Comparison of ENCODE assay signal across 25 mouse cellular contexts in genomic region chr2:38941426-38941825, GRCm38 (mm10). TPM values are rescaled to one million over a fixed set of nuclear protein-coding genes. Genes with fewer than 3 reads are reported as not detected.
A peak's percentile ranks its signal among the peaks of the same experiment; 100 is the strongest.
DNase-seq lines count a peak whose midpoint lies in the region; ATAC-seq and TF ChIP-seq lines count a peak whose summit lies in the region.
"Had no signal": no experiment of that assay in that cellular context is flagged by ENCODE, and none has a peak within 500 bp of the region (broad histone marks: within the 10 kb centered on the region; RNA-seq: fewer than 3 reads in every experiment).

No protein-coding gene starts in this region.

- no peak overlapping the region for H3K4me3 ChIP-seq in liver, postnatal 0 days (ENCODE audit: low read depth, low read length)
- H3K4me3 ChIP-seq in E14TG2a.4 (replicated peaks; ENCODE audit: low read length): peak overlapping the region; percentile 46
- H3K4me3 ChIP-seq in stomach, postnatal 0 days (ENCODE audit: low read depth, low read length): no peak overlapping the region
- no peak overlapping the region for H3K4me3 ChIP-seq in forebrain, embryonic 13.5 days
- H3K4me3 ChIP-seq: embryonic facial prominence, embryonic 10.5 days; embryonic facial prominence, embryonic 12.5 days; forebrain, embryonic 15.5 days had no signal

- no peak overlapping the region for H3K9ac ChIP-seq in liver, postnatal 0 days (replicated peaks)
- H3K9ac ChIP-seq in stomach, postnatal 0 days (ENCODE audit: low read length): no peak overlapping the region
- H3K9ac ChIP-seq in forebrain, embryonic 13.5 days: no peak overlapping the region
- H3K9ac ChIP-seq: embryonic facial prominence, embryonic 12.5 days; forebrain, embryonic 15.5 days; forebrain, postnatal 0 days had no signal

- peak; percentile 90 for DNase-seq in heart, adult 11 months
- DNase-seq in heart, adult 18-20 months: no peak
- DNase-seq in liver, postnatal 0 days: peak; percentile 10
- no peak for DNase-seq in liver
- peak; percentile 11 for DNase-seq in stomach, postnatal 0 days (ENCODE audit: low spot score)
- DNase-seq: adrenal gland, adult 8-10 months; adrenal gland, postnatal 14 days; adrenal gland, postnatal 36 days; B cell, adult 2 months; cerebellum, adult 11-12 months; cerebellum, adult 2 months; cerebellum, adult 9-10 months; cerebellum, postnatal 10 days; cerebellum, postnatal 25 days; forebrain, postnatal 0 days had no signal

- no peak for TF ChIP-seq CTCF in liver, postnatal 0 days (IDR thresholded peaks at IDR 0.05; ENCODE audit: low read depth)
- TF ChIP-seq CTCF in E14TG2a.4 (conservative IDR thresholded peaks at IDR 0.05; ENCODE audit: low read length): no peak
- TF ChIP-seq CTCF in stomach, postnatal 0 days (IDR thresholded peaks at IDR 0.05; ENCODE audit: low read depth): no peak

- H3K36me3 ChIP-seq in liver, postnatal 0 days (replicated peaks; ENCODE audit: insufficient read depth, low read length): no peaks in the 10 kb centered on the region
- H3K36me3 ChIP-seq in E14TG2a.4 (ENCODE audit: insufficient read depth, low read length): no peaks in the 10 kb centered on the region
- H3K36me3 ChIP-seq in stomach, postnatal 0 days (ENCODE audit: control insufficient read depth, insufficient read depth, low read length): no peaks in the 10 kb centered on the region
- H3K36me3 ChIP-seq in forebrain, embryonic 13.5 days (ENCODE audit: poor library complexity, severe bottlenecking): no peaks in the 10 kb centered on the region
- H3K36me3 ChIP-seq: embryonic facial prominence, embryonic 10.5 days; embryonic facial prominence, embryonic 12.5 days; forebrain, embryonic 15.5 days; G1E had no signal

- no peaks in the 10 kb centered on the region for H3K9me3 ChIP-seq in liver, postnatal 0 days (ENCODE audit: low read length)
- no peaks in the 10 kb centered on the region for H3K9me3 ChIP-seq in E14TG2a.4 (ENCODE audit: low read length)
- H3K9me3 ChIP-seq in stomach, postnatal 0 days (ENCODE audit: control insufficient read depth, low read length): no peaks in the 10 kb centered on the region
- H3K9me3 ChIP-seq in forebrain, embryonic 13.5 days (replicated peaks): no peaks in the 10 kb centered on the region; the same call in 1 of the 2 replicates
- H3K9me3 ChIP-seq: embryonic facial prominence, embryonic 10.5 days; embryonic facial prominence, embryonic 12.5 days; forebrain, embryonic 15.5 days; G1E had no signal

- WGBS in liver, postnatal 0 days (ENCODE audit: insufficient replicate concordance): 78% methylated on average over 14 of the region's 14 CpGs
- 78% methylated on average over 14 of the region's 14 CpGs for WGBS in stomach, postnatal 0 days
- 88% methylated on average over 14 of the region's 14 CpGs for WGBS in forebrain, embryonic 13.5 days

- no peaks in the 10 kb centered on the region for H3K4me1 ChIP-seq in liver, postnatal 0 days (ENCODE audit: insufficient read depth)
- peaks cover 22% of the 10 kb centered on the region for H3K4me1 ChIP-seq in E14TG2a.4 (replicated peaks; ENCODE audit: low read depth, low read length)
- no peaks in the 10 kb centered on the region for H3K4me1 ChIP-seq in stomach, postnatal 0 days (replicated peaks; ENCODE audit: control insufficient read depth, insufficient read depth)
- no peaks in the 10 kb centered on the region for H3K4me1 ChIP-seq in forebrain, embryonic 13.5 days
- H3K4me1 ChIP-seq: embryonic facial prominence, embryonic 10.5 days; embryonic facial prominence, embryonic 12.5 days; forebrain, embryonic 15.5 days had no signal

- no peaks in the 10 kb centered on the region for H3K27me3 ChIP-seq in liver, postnatal 0 days (ENCODE audit: insufficient read depth, low read length)
- peaks cover 18% of the 10 kb centered on the region for H3K27me3 ChIP-seq in E14TG2a.4 (ENCODE audit: insufficient read depth, low read length)
- no peaks in the 10 kb centered on the region for H3K27me3 ChIP-seq in stomach, postnatal 0 days (ENCODE audit: control insufficient read depth, insufficient read depth, low read length)
- H3K27me3 ChIP-seq in forebrain, embryonic 13.5 days: no peaks in the 10 kb centered on the region
- H3K27me3 ChIP-seq: CH12.LX; embryonic facial prominence, embryonic 12.5 days; forebrain, embryonic 15.5 days; Patski had no signal

- no peak overlapping the region for H3K4me2 ChIP-seq in liver, postnatal 0 days (ENCODE audit: low read depth, low read length)
- no peak overlapping the region for H3K4me2 ChIP-seq in stomach, postnatal 0 days (replicated peaks; ENCODE audit: low read depth)
- no peak overlapping the region for H3K4me2 ChIP-seq in forebrain, embryonic 13.5 days
- H3K4me2 ChIP-seq: embryonic facial prominence, embryonic 12.5 days; forebrain, embryonic 15.5 days had no signal

- TF ChIP-seq EP300 in liver, postnatal 0 days (IDR thresholded peaks at IDR 0.05; ENCODE audit: low read depth): no peak
- TF ChIP-seq EP300 in stomach, postnatal 0 days (optimal IDR thresholded peaks at IDR 0.05): no peak

- no peak for ATAC-seq in liver, postnatal 0 days
- ATAC-seq in stomach, postnatal 0 days (ENCODE audit: low FRiP score, low TSS enrichment): no peak
- ATAC-seq in forebrain, embryonic 13.5 days: no peak
- ATAC-seq: activated CD4-positive, CD25-positive, alpha-beta regulatory T cell, adult 4 months; CD4-positive, CD25-positive, alpha-beta regulatory T cell, adult 4 months; forebrain, embryonic 15.5 days; forebrain, postnatal 0 days had no signal

- H3K27ac ChIP-seq in liver, postnatal 0 days (ENCODE audit: low read depth): no peak overlapping the region
- H3K27ac ChIP-seq in stomach, postnatal 0 days (replicated peaks): no peak overlapping the region
- no peak overlapping the region for H3K27ac ChIP-seq in forebrain, embryonic 13.5 days
- H3K27ac ChIP-seq: embryonic facial prominence, embryonic 10.5 days; embryonic facial prominence, embryonic 12.5 days; forebrain, embryonic 15.5 days had no signal

RNA-seq across cellular contexts. Expression of gene Olfml2a, which starts 9.6 kb away (rescaled TPM):
- total RNA-seq in heart, adult 18-20 months (2021): 1 to 10 TPM; 2.9 to 4.8 TPM
- 0.06 and 0.12 TPM in 2 replicates for polyA plus RNA-seq in liver, postnatal 0 days (2015; fragmentation: Nextera tagmentation; extraction: Ambion mirVana)
- polyA plus RNA-seq in stomach, postnatal 0 days (2015; fragmentation: Nextera tagmentation; extraction: Ambion mirVana): 2.7 and 3.5 TPM in 2 replicates
- 0.91 and 1.1 TPM in 2 replicates for polyA plus RNA-seq in forebrain, embryonic 13.5 days (2015; fragmentation: Nextera tagmentation; extraction: Ambion mirVana)
- polyA plus RNA-seq: CD4-positive, CD25-positive, alpha-beta regulatory T cell, adult 4 months; G1E had no signal

RNA-seq across cellular contexts. Expression of gene Nr6a1, which starts 13.9 kb away (rescaled TPM):
- 1 to 10 TPM in 1 of 2 experiments, under 1 TPM in 1; 0.82 to 1.2 TPM for total RNA-seq in heart, adult 18-20 months (2021)
- 0.83 and 1.1 TPM in 2 replicates for polyA plus RNA-seq in liver, postnatal 0 days (2015; fragmentation: Nextera tagmentation; extraction: Ambion mirVana)
- 0.59 and 1.2 TPM in 2 replicates for polyA plus RNA-seq in stomach, postnatal 0 days (2015; fragmentation: Nextera tagmentation; extraction: Ambion mirVana)
- 1.0 and 1.5 TPM in 2 replicates for polyA plus RNA-seq in forebrain, embryonic 13.5 days (2015; fragmentation: Nextera tagmentation; extraction: Ambion mirVana)

RNA-seq across cellular contexts. Expression of gene Wdr38, which starts 55.9 kb away (rescaled TPM):
- total RNA-seq in heart, adult 18-20 months (2021): under 1 TPM in 1 of 2 experiments, not detected in 1; 0.18 TPM
- polyA plus RNA-seq in liver, postnatal 0 days (2015; fragmentation: Nextera tagmentation; extraction: Ambion mirVana): 0.53 and 0.60 TPM in 2 replicates
- polyA plus RNA-seq in stomach, postnatal 0 days (2015; fragmentation: Nextera tagmentation; extraction: Ambion mirVana): 0.81 and 1.1 TPM in 2 replicates
- 1.6 and 2.1 TPM in 2 replicates for polyA plus RNA-seq in forebrain, embryonic 13.5 days (2015; fragmentation: Nextera tagmentation; extraction: Ambion mirVana)

Comparison
In these comparisons a context has a peak if more than half of its experiments do, and no peak if none do; other contexts are left out.
1. DNase-seq: peak in heart, adult 11 months (single experiment), liver, postnatal 0 days (single experiment) and stomach, postnatal 0 days (single experiment); none in heart, adult 18-20 months (0 of 2) and liver (single experiment).